In the genomic region with DNA sequence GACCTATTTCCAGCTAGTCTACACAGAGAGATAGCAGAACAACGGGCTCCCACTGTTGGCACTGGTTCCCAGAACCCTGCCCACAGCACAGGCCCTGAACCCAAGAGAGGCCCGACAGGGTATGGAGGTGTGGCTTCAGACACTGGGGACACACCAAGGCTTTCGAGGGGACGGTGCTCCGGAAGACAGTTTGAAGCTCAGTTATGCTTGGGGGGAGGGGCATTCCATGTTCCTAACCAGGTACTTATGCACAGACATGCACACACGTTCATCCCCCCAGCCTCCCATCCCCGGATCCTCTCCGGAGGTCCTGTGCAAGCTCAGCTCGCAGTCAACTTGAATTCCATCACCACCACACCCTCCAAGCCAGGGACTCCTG, we compare ENCODE assay signal across 10 mouse cellular contexts. TPM values are rescaled to one million over a fixed set of nuclear protein-coding genes. Genes with fewer than 3 reads are reported as not detected.
DNase-seq lines count a peak whose midpoint lies in the region; ATAC-seq and TF ChIP-seq lines count a peak whose summit lies in the region.
"Had no signal": no experiment of that assay in that cellular context is flagged by ENCODE, and none has a peak within 500 bp of the region (broad histone marks: within the 10 kb centered on the region; RNA-seq: fewer than 3 reads in every experiment).

No protein-coding gene starts in this region.

- peak overlapping the region; percentile 97 for H3K27ac ChIP-seq in hindbrain, embryonic 10.5 days
- peak overlapping the region; percentile 4 for H3K27ac ChIP-seq in neural tube, embryonic 12.5 days
- no peak overlapping the region for H3K27ac ChIP-seq in cerebellum, adult 2 months (ENCODE audit: insufficient read depth, low read length)

- no peak for TF ChIP-seq CTCF in cerebellum, adult 2 months (IDR thresholded peaks at IDR 0.05; ENCODE audit: borderline replicate concordance, insufficient read depth, low read depth, low read length)

- peaks cover 63% of the 10 kb centered on the region for H3K36me3 ChIP-seq in hindbrain, embryonic 10.5 days
- peaks cover 2% of the 10 kb centered on the region for H3K36me3 ChIP-seq in neural tube, embryonic 12.5 days

- no peak for ATAC-seq in neural tube, embryonic 12.5 days (ENCODE audit: low FRiP score, low read depth)
- ATAC-seq: Patski had no signal

- WGBS in hindbrain, embryonic 10.5 days: 50% methylated on average over 9 of the region's 9 CpGs
- 49% methylated on average over 9 of the region's 9 CpGs for WGBS in neural tube, embryonic 12.5 days
- WGBS in cerebellum, adult 2 months: 53% methylated on average over 9 of the region's 9 CpGs

- no peaks in the 10 kb centered on the region for H3K9me3 ChIP-seq in hindbrain, embryonic 10.5 days
- no peaks in the 10 kb centered on the region for H3K9me3 ChIP-seq in neural tube, embryonic 12.5 days

- no peak for TF ChIP-seq POLR2A in cerebellum, adult 2 months (IDR thresholded peaks at IDR 0.05; ENCODE audit: borderline replicate concordance, insufficient read depth, low read length)

- 0 out of 2 replicates have a peak, but pooled peaks cover 3% of the 10 kb centered on the region for H3K27me3 ChIP-seq in hindbrain, embryonic 10.5 days (ENCODE audit: insufficient read depth, poor library complexity, severe bottlenecking)
- H3K27me3 ChIP-seq in neural tube, embryonic 12.5 days (replicated peaks): no peaks in the 10 kb centered on the region
- no peaks in the 10 kb centered on the region for H3K27me3 ChIP-seq in cerebellum, adult 2 months (ENCODE audit: control insufficient read depth, insufficient read depth, low read length)
- H3K27me3 ChIP-seq: Patski had no signal

- peaks cover 89% of the 10 kb centered on the region for H3K4me1 ChIP-seq in hindbrain, embryonic 10.5 days (replicated peaks)
- peaks cover 86% of the 10 kb centered on the region for H3K4me1 ChIP-seq in neural tube, embryonic 12.5 days
- peaks cover 25% of the 10 kb centered on the region for H3K4me1 ChIP-seq in cerebellum, adult 2 months (ENCODE audit: control insufficient read depth, insufficient read depth, low read length)

- peak; percentile 56 to 58 for DNase-seq in spleen, adult 18-20 months
- DNase-seq in spleen, adult 12 weeks (ENCODE audit: low spot score): no peak
- no peak for DNase-seq in hindbrain, embryonic 10.5 days (ENCODE audit: low spot score)
- no peak for DNase-seq in layer of hippocampus, adult 8-10 months (ENCODE audit: low spot score in 2 of 2)
- DNase-seq in cerebellum, adult 2 months: no peak
- no peak for DNase-seq in lung, postnatal 36 days
- DNase-seq in left cerebral cortex, adult 18-20 months (ENCODE audit: low spot score in 2 of 2): no peak
- DNase-seq: cerebellum, adult 11 months had no signal

- peak overlapping the region; percentile 83 for H3K4me2 ChIP-seq in neural tube, embryonic 12.5 days (replicated peaks)

- H3K4me3 ChIP-seq in hindbrain, embryonic 10.5 days: peak overlapping the region; percentile 92
- H3K4me3 ChIP-seq in neural tube, embryonic 12.5 days: no peak overlapping the region
- H3K4me3 ChIP-seq in cerebellum, adult 2 months (replicated peaks; ENCODE audit: insufficient read depth, low read depth, low read length): no peak overlapping the region

- H3K9ac ChIP-seq in neural tube, embryonic 12.5 days: peak overlapping the region; percentile 42

RNA-seq across cellular contexts. Expression of gene Trp53i11, which starts 4.8 kb away (rescaled TPM):
- 202 and 281 TPM in 2 replicates for polyA plus RNA-seq in hindbrain, embryonic 10.5 days (2016; fragmentation: Nextera tagmentation; extraction: Ambion mirVana)
- polyA plus RNA-seq in neural tube, embryonic 12.5 days (2016; fragmentation: Nextera tagmentation; extraction: Ambion mirVana): 144 and 230 TPM in 2 replicates
- total RNA-seq in layer of hippocampus, adult 8-10 months (2022): 10 to 100 TPM; 65.0 to 87.9 (median 80.4) TPM
- 54.5 and 59.6 TPM in 2 replicates for polyA plus RNA-seq in cerebellum, adult 2 months (2012; rRNA removed)
- 100 to 1,000 TPM; 112 to 128 TPM for total RNA-seq in left cerebral cortex, adult 18-20 months (2021)

Comparison
In these comparisons a context has a peak if more than half of its experiments do, and no peak if none do; other contexts are left out.
1. DNase-seq: peak in spleen, adult 18-20 months (2 of 2); none in spleen, adult 12 weeks (single experiment), hindbrain, embryonic 10.5 days (single experiment), layer of hippocampus, adult 8-10 months (0 of 2), cerebellum, adult 2 months (0 of 2), lung, postnatal 36 days (single experiment) and left cerebral cortex, adult 18-20 months (0 of 2).